Mouse (Mus musculus) right cerebral cortex, postnatal 14 days (tissue): Measurements from ENCODE around the gene Ippk.

Experiments used
- DNase-seq: peaks from one replicate; pipeline ENCODE4 v3.0.0; 2022

Ippk gene

GRCm38 (mm10) chr13:49492376-49493368, 71.6 kb downstream of the Ippk start, which contains the start of gene Tes3-ps:
Gene Tes3-ps (plus strand): TSS chr13:49493318.
- no peak for DNase-seq

GRCm38 (mm10) chr13:49504510-49504909, 83.5 kb downstream of the Ippk start, which contains the start of gene Ecm2:
Gene Ecm2 (plus strand): TSS chr13:49504810.
- no peak for DNase-seq

GRCm38 (mm10) chr13:49505776-49506175, 84.7 kb downstream of the Ippk start:
- no peak for DNase-seq

GRCm38 (mm10) chr13:49507176-49507575, 86.1 kb downstream of the Ippk start:
- DNase-seq, result no peak
